Mouse (Mus musculus): Measurements from ENCODE around the gene Dhx40. TPM values are rescaled to one million over a fixed set of nuclear protein-coding genes. Genes with fewer than 3 reads are reported as not detected.
"Not testable (repeated sequence)": the region's sequence is repeated elsewhere in the genome, so short reads cannot be mapped to it uniquely, and the experiment has no call there.

Dhx40 gene
- total and polyA plus RNA-seq, 2 experiments: 3.4 to 28.9 TPM

DNA sequence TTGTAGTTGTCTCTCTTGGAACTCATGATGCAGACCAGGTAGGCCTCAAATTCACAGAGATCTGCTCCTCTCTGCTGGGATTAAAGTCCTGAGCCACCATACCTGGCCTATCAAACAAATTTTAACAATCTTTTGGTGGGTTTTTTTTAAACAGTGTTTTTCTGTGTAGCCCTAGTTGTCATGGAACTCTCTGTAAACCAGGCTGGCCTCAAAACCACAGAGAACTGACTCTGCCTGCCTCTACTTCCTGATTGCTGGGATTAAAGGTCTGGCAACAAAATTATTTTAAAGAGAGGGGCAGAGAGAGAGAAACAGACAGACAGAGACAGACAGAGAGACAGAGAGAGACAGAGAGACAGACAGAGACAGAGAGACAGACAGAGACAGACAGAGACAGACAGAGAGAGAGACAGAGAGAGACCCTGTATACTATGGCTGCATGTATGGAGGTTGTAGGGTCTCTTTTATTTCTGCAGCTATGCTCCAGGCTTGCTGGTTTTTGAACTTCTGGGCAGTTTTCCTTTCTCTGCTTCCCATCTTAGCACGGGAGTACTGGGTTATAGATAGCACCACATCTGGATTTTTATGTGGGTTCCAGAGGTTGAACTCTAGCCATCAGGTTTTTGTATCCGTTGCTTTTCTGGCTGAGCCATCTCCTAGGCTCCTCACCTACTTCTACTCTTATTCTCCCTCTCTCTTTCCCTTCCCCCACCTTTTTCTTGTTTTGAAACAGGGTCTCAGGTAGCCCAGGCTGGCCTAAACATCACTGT is 20.1 kb upstream of the Dhx40 start:
- WGBS: 86% methylated on average over 2 of the region's 2 CpGs
- H3K79me2 ChIP-seq (ENCODE audit: control insufficient read depth, insufficient read depth, low read length): no peaks in the 10 kb centered on the region
- no peak for DNase-seq (ENCODE audit: extremely low read depth, low read depth, low spot score)
- H3K27ac ChIP-seq (replicated peaks; ENCODE audit: insufficient read depth, low read depth, low read length): no peak overlapping the region
- H3K9ac ChIP-seq (ENCODE audit: low read depth, low read length): no peak overlapping the region
- H3K4me1 ChIP-seq (ENCODE audit: control insufficient read depth, insufficient read depth, low read length): no peaks in the 10 kb centered on the region
- TF ChIP-seq POLR2A (IDR thresholded peaks at IDR 0.05; ENCODE audit: extremely low read depth, insufficient read depth, low read length): no peak
- TF ChIP-seq CTCF (IDR thresholded peaks at IDR 0.05; ENCODE audit: low read depth, low read length): no peak
- H3K36me3 ChIP-seq (ENCODE audit: control insufficient read depth, insufficient read depth, low read length): no peaks in the 10 kb centered on the region
- no peak overlapping the region for H3K4me3 ChIP-seq (ENCODE audit: insufficient read depth, low read depth, low read length)
- no peaks in the 10 kb centered on the region for H3K27me3 ChIP-seq (ENCODE audit: control insufficient read depth, insufficient read depth, low read length)

DNA sequence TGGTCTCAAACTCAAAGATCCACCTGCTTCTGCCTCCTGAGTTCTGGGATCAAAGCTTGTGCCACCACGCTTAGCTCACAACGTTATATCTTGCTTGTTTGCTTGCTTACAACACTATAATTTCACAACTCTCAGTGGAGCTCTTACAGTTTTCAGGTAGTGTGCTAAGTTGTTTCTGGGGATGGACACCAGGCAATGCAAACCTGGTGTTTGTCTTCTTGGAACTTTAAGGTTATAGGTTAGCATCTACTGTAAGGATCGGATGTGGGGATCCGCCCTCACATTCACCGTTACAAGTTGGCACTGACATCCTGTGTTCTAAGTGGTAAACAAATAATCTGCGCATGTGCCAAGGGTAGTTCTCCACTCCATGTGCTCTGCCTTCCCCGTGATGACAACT is 16.9 kb upstream of the Dhx40 start:
- H3K4me3 ChIP-seq (ENCODE audit: insufficient read depth, low read depth, low read length): no peak overlapping the region
- no peaks in the 10 kb centered on the region for H3K79me2 ChIP-seq (ENCODE audit: control insufficient read depth, insufficient read depth, low read length)
- no peak overlapping the region for H3K27ac ChIP-seq (replicated peaks; ENCODE audit: insufficient read depth, low read depth, low read length)
- H3K36me3 ChIP-seq (ENCODE audit: control insufficient read depth, insufficient read depth, low read length): no peaks in the 10 kb centered on the region
- H3K27me3 ChIP-seq (ENCODE audit: control insufficient read depth, insufficient read depth, low read length): no peaks in the 10 kb centered on the region
- H3K4me1 ChIP-seq (ENCODE audit: control insufficient read depth, insufficient read depth, low read length): no peaks in the 10 kb centered on the region
- H3K9ac ChIP-seq (ENCODE audit: low read depth, low read length): no peak overlapping the region
- TF ChIP-seq CTCF (IDR thresholded peaks at IDR 0.05; ENCODE audit: low read depth, low read length) (no peak), POLR2A (IDR thresholded peaks at IDR 0.05; ENCODE audit: extremely low read depth, insufficient read depth, low read length) (no peak)
- DNase-seq (ENCODE audit: extremely low read depth, low read depth, low spot score): no peak
- WGBS: 79% methylated on average over 7 of the region's 7 CpGs

DNA sequence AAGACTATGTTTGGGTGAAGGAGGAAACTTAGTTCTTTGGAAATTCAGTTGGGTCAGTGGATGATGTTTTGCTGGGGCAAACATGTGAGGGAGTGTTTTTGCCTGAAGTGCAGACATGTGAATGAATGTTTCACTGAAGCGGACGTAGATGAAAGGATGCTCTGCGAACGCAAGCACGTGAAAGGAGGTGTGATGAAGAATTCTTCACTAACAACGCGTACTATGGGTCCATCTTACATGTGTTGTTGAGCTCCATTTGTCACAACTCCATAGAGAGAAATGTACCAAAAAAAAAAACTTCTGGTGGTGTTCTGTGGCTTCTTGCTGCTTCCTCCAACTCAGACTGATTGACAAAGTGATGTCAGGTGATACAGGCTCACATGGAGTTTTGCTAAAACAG is 15.0 kb upstream of the Dhx40 start:
- Histone ChIP-seq H3K36me3 (ENCODE audit: control insufficient read depth, insufficient read depth, low read length) (no peaks in the 10 kb centered on the region), H3K27me3 (ENCODE audit: control insufficient read depth, insufficient read depth, low read length) (no peaks in the 10 kb centered on the region), H3K9ac (ENCODE audit: low read depth, low read length) (no peak overlapping the region), H3K4me1 (ENCODE audit: control insufficient read depth, insufficient read depth, low read length) (no peaks in the 10 kb centered on the region; the same call in 1 of the 2 replicates), H3K79me2 (ENCODE audit: control insufficient read depth, insufficient read depth, low read length) (no peaks in the 10 kb centered on the region), H3K27ac (replicated peaks; ENCODE audit: insufficient read depth, low read depth, low read length) (no peak overlapping the region), H3K4me3 (ENCODE audit: insufficient read depth, low read depth, low read length) (no peak overlapping the region)
- WGBS: 93% methylated on average over 7 of the region's 7 CpGs
- no peak for TF ChIP-seq CTCF (IDR thresholded peaks at IDR 0.05; ENCODE audit: low read depth, low read length)
- TF ChIP-seq POLR2A (IDR thresholded peaks at IDR 0.05; ENCODE audit: extremely low read depth, insufficient read depth, low read length): no peak
- DNase-seq (ENCODE audit: extremely low read depth, low read depth, low spot score): no peak

DNA sequence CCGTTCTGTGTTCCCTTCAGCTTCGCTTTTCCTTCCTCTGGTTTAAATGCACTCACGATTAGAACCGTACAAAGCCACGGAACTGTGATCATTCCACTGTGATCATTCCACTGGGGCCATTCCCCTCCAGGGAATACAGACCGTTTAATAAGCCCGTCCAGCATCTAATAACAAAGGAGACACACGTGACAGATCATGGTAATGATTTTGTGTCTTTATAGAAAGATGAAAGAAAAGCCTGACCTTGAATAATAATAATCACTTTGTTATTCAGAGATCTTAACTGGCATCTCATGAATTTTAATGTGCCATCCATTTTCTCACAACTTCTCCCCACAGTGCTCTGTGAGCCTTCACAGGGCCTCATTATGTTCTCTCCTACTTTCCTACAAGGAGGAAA is 12.0 kb upstream of the Dhx40 start:
- H3K79me2 ChIP-seq (ENCODE audit: control insufficient read depth, insufficient read depth, low read length): no peaks in the 10 kb centered on the region
- no peak for DNase-seq (ENCODE audit: extremely low read depth, low read depth, low spot score)
- no peaks in the 10 kb centered on the region for H3K36me3 ChIP-seq (ENCODE audit: control insufficient read depth, insufficient read depth, low read length)
- no peaks in the 10 kb centered on the region; the same call in 1 of the 2 replicates for H3K4me1 ChIP-seq (ENCODE audit: control insufficient read depth, insufficient read depth, low read length)
- H3K9ac ChIP-seq (ENCODE audit: low read depth, low read length): no peak overlapping the region
- no peak overlapping the region for H3K27ac ChIP-seq (replicated peaks; ENCODE audit: insufficient read depth, low read depth, low read length)
- WGBS: 89% methylated on average over 8 of the region's 8 CpGs
- no peak overlapping the region for H3K4me3 ChIP-seq (ENCODE audit: insufficient read depth, low read depth, low read length)
- H3K27me3 ChIP-seq (ENCODE audit: control insufficient read depth, insufficient read depth, low read length): no peaks in the 10 kb centered on the region
- TF ChIP-seq CTCF (IDR thresholded peaks at IDR 0.05; ENCODE audit: low read depth, low read length) (no peak), POLR2A (IDR thresholded peaks at IDR 0.05; ENCODE audit: extremely low read depth, insufficient read depth, low read length) (no peak)

DNA sequence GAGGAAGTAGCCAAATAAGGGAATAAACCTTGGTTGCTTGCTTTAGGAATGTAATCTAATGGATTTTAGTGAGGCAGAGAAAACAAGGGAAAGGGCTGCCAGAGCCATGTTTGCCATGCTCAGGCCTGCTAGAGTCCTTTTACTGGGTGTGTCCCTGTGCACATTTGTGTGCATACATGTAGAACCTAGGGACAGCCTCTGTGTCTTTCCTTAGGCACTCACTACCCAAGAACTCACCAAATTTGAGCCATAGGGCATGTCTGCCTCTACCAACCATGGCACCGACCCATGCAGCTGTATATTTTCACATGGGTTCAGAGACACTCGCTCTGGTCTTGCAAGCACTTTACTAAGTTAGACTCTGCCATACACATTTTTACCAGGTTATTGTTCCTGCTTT is 11.4 kb upstream of the Dhx40 start:
- Histone ChIP-seq H3K4me3 (ENCODE audit: insufficient read depth, low read depth, low read length) (no peak overlapping the region), H3K79me2 (ENCODE audit: control insufficient read depth, insufficient read depth, low read length) (no peaks in the 10 kb centered on the region), H3K4me1 (ENCODE audit: control insufficient read depth, insufficient read depth, low read length) (no peaks in the 10 kb centered on the region; the same call in 1 of the 2 replicates), H3K36me3 (ENCODE audit: control insufficient read depth, insufficient read depth, low read length) (no peaks in the 10 kb centered on the region), H3K27me3 (ENCODE audit: control insufficient read depth, insufficient read depth, low read length) (no peaks in the 10 kb centered on the region), H3K27ac (replicated peaks; ENCODE audit: insufficient read depth, low read depth, low read length) (no peak overlapping the region), H3K9ac (ENCODE audit: low read depth, low read length) (no peak overlapping the region)
- no peak for DNase-seq (ENCODE audit: extremely low read depth, low read depth, low spot score)
- WGBS: 93% methylated on average over 2 of the region's 2 CpGs
- TF ChIP-seq CTCF (IDR thresholded peaks at IDR 0.05; ENCODE audit: low read depth, low read length): no peak
- TF ChIP-seq POLR2A (IDR thresholded peaks at IDR 0.05; ENCODE audit: extremely low read depth, insufficient read depth, low read length): no peak

DNA sequence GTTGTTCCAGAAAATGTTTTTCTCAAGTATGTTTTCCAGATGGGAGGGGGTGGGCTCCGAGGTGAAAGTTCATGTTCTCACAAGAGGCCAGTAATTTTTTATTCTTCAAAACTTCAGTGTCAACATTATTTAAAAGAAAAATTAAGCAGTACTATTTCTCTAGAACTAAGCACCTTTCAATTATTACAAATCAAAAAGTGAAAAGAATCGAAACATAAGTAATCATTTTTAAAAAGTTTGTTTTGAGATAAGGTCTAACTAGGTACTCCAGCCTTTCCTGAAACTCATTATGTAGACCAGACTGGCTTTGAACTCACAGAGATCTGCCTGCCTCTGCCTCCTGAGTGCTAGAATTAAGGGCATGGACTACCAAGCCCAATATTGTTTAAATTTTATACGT is 8.7 kb upstream of the Dhx40 start:
- 71% methylated on average over 3 of the region's 3 CpGs for WGBS

DNA sequence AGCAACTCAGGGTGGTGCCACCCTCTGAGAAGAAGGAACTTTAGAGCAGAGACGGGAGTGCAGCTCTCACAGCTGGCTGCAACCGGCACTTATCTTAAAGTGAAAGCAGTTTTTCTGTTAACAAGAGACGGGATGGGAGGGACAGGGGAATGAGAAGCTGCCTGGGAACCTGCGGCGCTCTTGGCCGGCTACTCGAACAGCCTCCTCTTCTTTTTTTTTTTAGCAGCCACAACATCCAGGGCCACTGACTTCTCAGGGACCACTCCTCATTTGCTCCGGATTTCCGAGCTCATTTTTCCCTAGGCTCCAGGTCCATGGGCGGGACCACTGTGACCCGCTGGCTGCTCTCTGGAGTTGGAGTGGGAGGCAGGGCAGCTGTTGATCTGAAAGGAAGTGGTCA is 6.9 kb upstream of the Dhx40 start:
- not testable (repeated sequence) for H3K27me3 ChIP-seq (ENCODE audit: control insufficient read depth, insufficient read depth, low read length); H3K36me3 ChIP-seq (ENCODE audit: control insufficient read depth, insufficient read depth, low read length); H3K79me2 ChIP-seq (ENCODE audit: control insufficient read depth, insufficient read depth, low read length); H3K9ac ChIP-seq (ENCODE audit: low read depth, low read length); H3K27ac ChIP-seq (replicated peaks; ENCODE audit: insufficient read depth, low read depth, low read length); DNase-seq (ENCODE audit: extremely low read depth, low read depth, low spot score); H3K4me3 ChIP-seq (ENCODE audit: insufficient read depth, low read depth, low read length); H3K4me1 ChIP-seq (ENCODE audit: control insufficient read depth, insufficient read depth, low read length)
- WGBS: 8% methylated on average over 4 of the region's 11 CpGs

More for the DNA sequence above, 8.7 kb upstream of the Dhx40 start:
- not testable (repeated sequence) for H3K79me2 ChIP-seq (ENCODE audit: control insufficient read depth, insufficient read depth, low read length); H3K27me3 ChIP-seq (ENCODE audit: control insufficient read depth, insufficient read depth, low read length); H3K9ac ChIP-seq (ENCODE audit: low read depth, low read length); H3K36me3 ChIP-seq (ENCODE audit: control insufficient read depth, insufficient read depth, low read length); H3K4me1 ChIP-seq (ENCODE audit: control insufficient read depth, insufficient read depth, low read length); DNase-seq (ENCODE audit: extremely low read depth, low read depth, low spot score); H3K4me3 ChIP-seq (ENCODE audit: insufficient read depth, low read depth, low read length); H3K27ac ChIP-seq (replicated peaks; ENCODE audit: insufficient read depth, low read depth, low read length)

DNA sequence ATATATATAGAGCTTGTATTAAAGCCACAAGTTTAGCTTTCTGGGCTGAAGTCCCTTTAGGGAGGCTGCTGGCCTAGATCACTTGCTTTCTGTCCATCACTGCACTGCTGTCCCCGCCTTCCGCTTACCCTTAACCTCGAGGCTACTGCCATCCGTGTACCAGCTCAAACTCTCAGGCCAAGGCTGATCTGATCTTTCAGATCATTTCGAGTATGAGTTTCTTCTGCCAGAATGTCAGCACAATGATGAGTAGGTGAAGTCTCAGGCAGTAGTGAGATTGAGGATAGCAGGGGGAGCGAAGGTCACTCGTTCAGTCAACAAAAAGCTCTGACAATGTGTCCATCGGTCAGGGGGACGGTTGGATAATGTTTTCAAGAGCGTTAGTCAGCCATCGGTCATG is 5.7 kb upstream of the Dhx40 start:
- not testable (repeated sequence) for H3K27ac ChIP-seq (replicated peaks; ENCODE audit: insufficient read depth, low read depth, low read length); H3K4me3 ChIP-seq (ENCODE audit: insufficient read depth, low read depth, low read length); H3K27me3 ChIP-seq (ENCODE audit: control insufficient read depth, insufficient read depth, low read length); H3K36me3 ChIP-seq (ENCODE audit: control insufficient read depth, insufficient read depth, low read length); H3K9ac ChIP-seq (ENCODE audit: low read depth, low read length); H3K4me1 ChIP-seq (ENCODE audit: control insufficient read depth, insufficient read depth, low read length); H3K79me2 ChIP-seq (ENCODE audit: control insufficient read depth, insufficient read depth, low read length); DNase-seq (ENCODE audit: extremely low read depth, low read depth, low spot score)
- 7% methylated on average over 5 of the region's 11 CpGs for WGBS
